Mouse (Mus musculus) embryonic stem cell, embryonic (primary cell): ENCODE measurements around the gene Gabarapl2.

ENCODE experiments used
- CTCF ChIA-PET, 4 experiments: fragments of 300-600 bp in 2 of 4; fragments of 350-600 bp in 2 of 4; sonication (Branson Sonifier 250); formaldehyde crosslinking; loops; one replicate each; lab custom pipeline; 2022; ENCODE audit warnings: inconsistent platforms in 2 of 4; lab: Charles Lee
- POLR2A ChIA-PET, 4 experiments: fragments of 300-600 bp in 2 of 4; fragments of 350-600 bp in 2 of 4; sonication (Branson Sonifier 250); formaldehyde crosslinking; loops; one replicate each; lab custom pipeline; 2022; ENCODE audit warnings: antibody characterized with exemption in 4 of 4, inconsistent platforms in 1 of 4; lab: Charles Lee

Gene Gabarapl2

DNA sequence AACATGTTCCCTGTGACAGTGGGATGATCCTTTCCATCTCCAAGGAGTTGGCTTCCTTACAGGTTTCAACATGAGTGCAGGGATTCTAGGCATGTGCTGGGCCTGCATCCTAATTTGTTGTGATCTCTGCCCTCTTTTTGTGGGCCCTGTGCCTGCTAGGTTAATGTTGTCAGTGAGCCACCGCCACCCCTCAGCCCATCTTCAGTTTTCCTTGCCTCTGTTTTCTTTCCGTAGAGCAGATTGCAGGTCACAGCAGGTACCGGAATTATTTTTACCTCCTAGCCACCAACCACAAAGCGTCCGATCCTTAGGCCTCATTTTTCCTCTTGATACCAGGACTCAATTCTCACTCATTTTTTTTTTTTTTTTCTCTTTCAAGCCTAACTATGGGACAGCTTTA is 11.4 kb downstream of the Gabarapl2 start:
- POLR2A ChIA-PET = interaction anchor here (1.2 to 6.1 kb wide), 9 partner anchors 10 to 26 kb away, joined by 3 to 53 read pairs (median 7); partner anchors contain the start of genes Gabarapl2 (in 3 of the 4) and Tmem231 (in 1 of the 4)
- CTCF ChIA-PET = interaction anchor here in 1 of 4 experiments (0.7 kb wide), 1 partner anchor 22 kb away, joined by 3 read pairs; no protein-coding TSS in a partner anchor

DNA sequence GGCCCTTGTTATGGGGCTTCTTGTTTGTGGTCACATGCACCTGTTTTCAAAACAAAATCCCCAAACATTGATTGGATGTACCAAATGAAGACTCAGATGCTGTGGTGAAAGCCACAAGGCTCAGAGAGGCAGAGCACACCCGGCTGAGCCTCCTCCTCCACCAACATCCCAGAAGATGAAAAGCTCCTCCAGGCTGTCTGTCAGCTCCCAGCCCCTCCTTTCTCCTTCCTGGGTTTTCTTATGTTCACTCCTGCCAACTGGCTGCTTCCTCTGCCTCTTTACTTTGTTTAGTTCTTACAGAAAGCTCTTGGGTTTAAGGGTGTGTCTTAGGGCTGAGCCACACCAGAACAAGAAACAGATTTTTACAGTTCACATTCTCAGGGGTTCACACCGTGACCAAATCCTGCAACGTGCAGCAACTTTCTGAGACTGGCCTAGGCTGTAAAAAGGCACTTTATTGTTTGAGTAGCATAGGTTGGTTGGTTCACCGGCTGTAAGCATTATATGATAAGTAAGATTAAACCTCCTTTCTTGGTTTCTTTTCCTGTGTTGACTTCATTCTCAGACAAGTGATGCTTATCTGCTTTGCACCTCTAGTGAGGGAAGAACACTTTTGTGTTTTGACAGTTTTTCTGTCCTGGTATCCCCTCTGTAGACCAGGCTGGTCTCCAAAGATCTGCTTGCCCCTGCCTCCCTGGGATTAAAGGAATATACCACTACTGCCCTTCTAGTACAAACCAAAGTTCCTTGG is 14.5 kb downstream of the Gabarapl2 start:
- POLR2A ChIA-PET = interaction anchor here (0.6 to 5.6 kb wide), 19 partner anchors 8 to 84 kb away, joined by 3 to 19 read pairs (median 4); partner anchors contain the start of gene Tmem231 (in 1 of the 4)

DNA sequence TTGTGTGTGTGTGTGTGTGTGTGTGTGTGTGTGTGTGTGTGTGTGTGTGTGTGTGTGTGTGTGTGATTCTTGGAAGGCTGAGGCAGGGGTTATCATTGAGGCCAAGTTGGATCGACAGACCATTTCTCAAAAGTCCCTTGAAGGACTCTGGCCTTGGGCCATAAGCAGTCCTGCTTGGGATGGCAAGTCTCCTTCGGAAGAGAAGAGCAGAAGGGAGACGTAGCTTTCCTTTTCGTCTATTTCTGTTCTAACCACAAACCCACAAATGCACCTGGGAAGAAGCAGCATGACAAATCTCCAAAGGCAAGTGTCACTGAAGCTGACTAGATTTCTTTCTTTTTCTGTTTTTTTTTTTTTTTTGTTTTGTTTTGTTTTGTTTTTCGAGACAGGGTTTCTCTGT is 15.4 kb downstream of the Gabarapl2 start:
- POLR2A ChIA-PET = interaction anchor here in 3 of 4 experiments (0.7 to 5.6 kb wide), 12 partner anchors 9 to 33 kb away, joined by 3 to 19 read pairs (median 4); no protein-coding TSS in a partner anchor
- CTCF ChIA-PET = interaction anchor here in 2 of 4 experiments (0.6 to 0.7 kb wide), 2 partner anchors 8 to 20 kb away, joined by 3 to 4 read pairs; no protein-coding TSS in a partner anchor

More for the DNA sequence above, 14.5 kb downstream of the Gabarapl2 start:
- CTCF ChIA-PET = interaction anchor here in 1 of 4 experiments (0.8 kb wide), 1 partner anchor 15 kb away, joined by 4 read pairs; no protein-coding TSS in a partner anchor

DNA sequence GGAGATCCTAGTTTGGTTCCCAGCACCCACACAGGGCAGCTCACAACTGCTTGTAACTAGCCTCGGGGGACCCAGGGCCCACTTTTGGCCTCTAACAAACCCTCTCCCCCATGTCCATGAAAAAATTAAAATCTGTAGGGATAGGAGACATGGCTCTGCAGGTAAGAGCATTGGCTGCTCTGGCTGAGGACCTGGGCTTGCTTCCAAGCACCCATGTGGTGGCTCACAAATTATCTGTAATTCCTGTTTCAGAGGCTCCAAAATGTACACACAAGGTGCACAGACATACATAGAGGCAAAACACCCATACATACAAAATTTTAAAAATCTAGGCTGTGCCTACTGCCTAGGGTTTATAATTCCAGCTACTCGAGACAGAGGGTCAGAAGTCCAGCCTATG is 16.7 kb downstream of the Gabarapl2 start:
- ChIA-PET POLR2A (interaction anchor here (0.7 to 5.6 kb wide), 12 partner anchors 9 to 32 kb away, joined by 3 to 19 read pairs (median 4); partner anchors contain the start of gene Gabarapl2 (in 2 of the 4)), CTCF (interaction anchor here in 1 of 4 experiments (1.4 kb wide), 1 partner anchor 78 kb away, joined by 3 read pairs; no protein-coding TSS in a partner anchor)

DNA sequence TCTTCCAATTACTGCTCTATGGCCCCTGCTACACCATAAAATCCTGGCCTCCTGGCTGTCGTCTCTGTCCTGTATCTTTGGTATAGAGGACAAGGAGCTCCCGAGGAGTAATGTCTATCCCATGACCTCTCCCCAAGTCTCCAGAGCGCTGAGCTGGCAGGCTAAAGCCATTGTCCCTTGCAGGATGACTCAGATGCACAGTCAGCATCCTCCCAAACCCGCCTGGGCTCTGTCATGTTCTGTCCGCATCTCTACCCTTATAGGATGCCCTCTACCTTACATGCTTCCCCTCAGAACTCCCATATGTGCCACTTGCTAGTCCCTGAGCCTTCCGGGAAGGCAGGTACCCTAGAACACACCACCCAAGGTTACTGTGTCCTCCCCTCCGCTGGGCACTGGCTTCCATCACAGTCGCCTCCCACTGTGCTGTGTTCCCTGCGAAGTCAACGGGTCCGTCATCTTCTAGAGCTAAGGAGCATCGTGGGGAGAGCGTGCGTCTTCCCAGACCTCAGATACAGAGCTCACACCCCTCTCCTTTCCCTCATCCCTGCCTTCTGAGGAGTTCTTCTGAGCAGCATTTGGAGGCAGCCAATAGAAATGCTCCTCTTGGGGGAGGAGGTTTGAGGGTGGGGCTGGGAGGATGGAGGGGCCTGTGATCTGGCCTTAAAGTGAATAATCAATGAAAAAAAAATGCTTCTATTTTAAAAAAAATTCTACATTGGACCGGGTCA is 20.3 kb downstream of the Gabarapl2 start:
- POLR2A ChIA-PET = interaction anchor here (0.5 to 9.4 kb wide), 14 partner anchors 8 to 319 kb away, joined by 3 to 112 read pairs (median 6); partner anchors contain the start of genes Gabarapl2 (in 2 of the 4) and Tmem231 (in 1 of the 4)
- CTCF ChIA-PET = no interaction called here

DNA sequence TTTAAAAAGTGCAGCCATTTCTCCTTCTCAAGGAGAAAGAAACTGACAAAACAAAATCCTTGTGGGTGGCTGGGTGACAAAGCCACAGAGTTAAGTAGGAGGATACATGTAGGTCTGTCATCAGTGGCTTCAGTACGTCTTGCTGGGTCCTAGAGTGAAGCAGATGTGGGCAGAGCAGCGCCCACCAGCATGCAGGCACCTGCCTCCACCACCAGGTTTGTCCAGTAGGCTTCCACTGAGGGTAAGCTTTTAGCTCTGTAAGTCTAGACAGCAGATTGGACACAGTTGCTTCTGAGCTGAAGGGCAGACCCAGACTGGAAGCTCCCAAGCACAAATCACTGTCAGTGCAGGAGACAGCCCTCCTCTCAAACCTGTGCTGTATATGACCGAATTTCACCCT is 20.8 kb downstream of the Gabarapl2 start:
- POLR2A ChIA-PET = interaction anchor here (1.0 to 9.4 kb wide), 12 partner anchors 8 to 29 kb away, joined by 3 to 112 read pairs (median 6); partner anchors contain the start of gene Gabarapl2 (in 2 of the 4)
- CTCF ChIA-PET = no interaction called here

DNA sequence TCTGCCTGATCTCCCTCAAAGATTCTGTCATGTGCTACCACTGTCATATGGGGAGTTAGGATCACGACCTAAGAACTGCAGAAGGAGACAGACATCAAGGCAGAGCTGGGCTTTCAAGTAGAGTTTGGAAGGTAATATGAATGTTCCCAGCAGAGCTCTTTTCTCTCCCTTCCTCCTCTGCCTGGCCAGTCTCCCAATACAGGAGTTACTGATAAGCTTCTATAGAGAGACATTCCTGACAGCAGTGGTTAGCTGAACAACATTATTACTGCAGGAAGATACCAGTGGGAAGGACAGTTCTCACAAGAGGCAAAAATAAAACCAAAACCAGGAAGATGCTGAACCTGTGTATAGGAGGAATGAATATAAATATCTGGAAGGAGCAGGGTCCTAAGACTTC is 22.1 kb downstream of the Gabarapl2 start:
- ChIA-PET POLR2A (interaction anchor here (0.5 to 9.4 kb wide), 27 partner anchors 8 to 258 kb away, joined by 3 to 112 read pairs (median 5); partner anchors contain the start of genes Gabarapl2 (in 2 of the 4) and Adat1 (in 1 of the 4)), CTCF (interaction anchor here in 1 of 4 experiments (0.6 kb wide), 1 partner anchor 982 kb away, joined by 8 read pairs; no protein-coding TSS in a partner anchor)

DNA sequence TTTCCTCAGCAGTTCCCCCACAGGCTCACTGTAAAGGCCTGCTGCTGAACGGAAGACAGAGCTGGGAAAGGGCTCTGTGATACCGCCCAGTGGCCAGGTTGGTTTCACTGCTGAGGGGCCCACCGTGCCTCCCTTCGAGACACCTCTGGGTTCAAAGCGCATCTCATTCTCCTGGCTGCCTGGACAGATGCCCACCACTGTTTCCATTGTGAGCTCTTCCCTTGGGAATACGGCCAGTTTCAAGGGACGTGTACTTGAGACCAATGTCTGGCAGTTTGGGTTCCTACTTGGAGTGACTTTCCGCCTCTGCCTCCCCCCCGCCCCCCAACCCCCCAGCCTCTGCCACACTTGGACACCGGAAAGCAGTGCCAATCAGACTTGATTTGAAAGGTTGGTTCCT is 22.6 kb downstream of the Gabarapl2 start:
- ChIA-PET CTCF (interaction anchor here in 1 of 4 experiments (0.6 kb wide), 1 partner anchor 981 kb away, joined by 8 read pairs; no protein-coding TSS in a partner anchor), POLR2A (interaction anchor here (0.6 to 9.4 kb wide), 33 partner anchors 8 to 257 kb away, joined by 3 to 112 read pairs (median 5); partner anchors contain the start of genes Gabarapl2 (in 3 of the 4) and Adat1 (in 1 of the 4))

DNA sequence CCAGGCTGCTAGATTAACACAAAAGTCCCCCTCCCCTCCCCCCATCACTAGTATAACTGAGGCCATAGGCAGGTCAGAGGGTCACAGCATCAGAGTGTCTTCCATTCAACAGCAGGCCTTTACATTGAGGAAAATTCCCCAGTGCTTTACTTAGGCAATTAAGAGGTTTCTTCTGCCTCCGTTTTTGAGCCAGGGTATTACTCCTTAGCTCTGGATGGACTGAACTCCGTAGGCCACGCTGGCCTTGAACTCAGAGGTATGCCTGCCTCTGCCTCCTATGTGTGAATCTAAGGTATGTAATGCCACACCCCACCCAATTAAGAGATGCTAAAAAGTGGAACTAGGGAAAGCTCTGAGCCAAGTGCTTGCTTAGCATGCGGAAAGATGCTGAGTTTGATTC is 23.0 kb downstream of the Gabarapl2 start:
- CTCF ChIA-PET = no interaction called here
- POLR2A ChIA-PET = interaction anchor here (0.6 to 9.4 kb wide), 38 partner anchors 8 to 699 kb away, joined by 3 to 112 read pairs (median 5); partner anchors contain the start of genes Gabarapl2 (in 3 of the 4), Adat1 (in 1 of the 4), Rfwd3 (in 1 of the 4) and Tmem231 (in 1 of the 4)

DNA sequence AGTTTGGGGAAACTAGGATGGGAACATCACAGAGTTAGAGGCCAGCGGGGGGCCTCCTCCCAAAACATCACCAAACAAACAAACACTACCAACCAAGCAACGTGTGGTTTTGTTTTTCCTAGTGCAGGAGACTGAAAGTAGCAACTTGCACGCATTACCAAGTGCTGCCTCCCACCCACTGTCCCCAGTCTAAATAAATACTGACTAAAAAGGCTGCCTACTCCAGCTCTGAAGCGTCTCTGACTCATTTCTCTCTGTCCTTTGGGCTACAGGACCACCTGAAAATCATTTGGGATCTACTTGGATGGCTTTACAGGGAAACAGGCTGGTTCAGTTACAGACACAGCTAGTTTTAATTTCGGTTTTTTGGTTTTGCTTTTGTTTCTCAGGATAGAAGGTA is 23.8 kb downstream of the Gabarapl2 start:
- POLR2A ChIA-PET = interaction anchor here (0.5 to 9.4 kb wide), 59 partner anchors 8 to 700 kb away, joined by 3 to 112 read pairs (median 4); partner anchors contain the start of genes Gabarapl2 (in 3 of the 4), Tmem231 (in 3 of the 4), Adat1 (in 1 of the 4) and Chst5 (in 1 of the 4)
- CTCF ChIA-PET = interaction anchor here (0.6 to 1.1 kb wide), 10 partner anchors 21 to 584 kb away, joined by 3 to 25 read pairs (median 4); no protein-coding TSS in a partner anchor

DNA sequence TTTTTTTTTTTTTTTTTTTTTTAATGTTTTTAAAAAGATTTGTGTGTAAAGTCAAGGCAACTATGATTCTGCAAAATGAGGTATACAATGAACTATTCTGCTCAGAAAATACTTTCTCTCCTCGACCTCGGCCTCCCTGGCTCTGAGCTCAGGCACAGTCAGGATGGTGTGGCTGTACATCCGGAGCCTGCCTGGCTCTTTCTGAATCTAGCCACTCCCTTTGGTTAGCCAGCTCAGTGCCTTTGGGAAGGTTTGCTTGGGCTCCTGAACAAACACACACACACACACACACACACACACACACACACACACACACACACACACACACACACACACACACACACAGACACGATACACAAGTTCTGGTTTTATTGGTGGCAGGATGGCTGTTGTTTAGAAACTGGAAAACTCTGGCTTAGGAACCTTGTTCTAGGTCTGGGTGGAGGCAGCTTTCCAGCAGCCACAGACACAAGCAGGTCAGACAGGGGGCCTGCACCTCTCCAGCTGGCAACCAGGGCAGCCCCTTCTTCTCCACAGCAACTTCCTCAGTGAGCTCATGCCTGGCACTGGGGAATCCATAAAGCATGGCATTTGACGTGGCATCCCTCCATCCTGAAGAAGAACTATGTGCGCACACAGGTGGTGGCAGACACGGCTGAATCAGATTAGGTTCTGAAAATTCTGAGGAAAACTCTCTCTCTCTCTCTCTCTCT is 24.5 kb downstream of the Gabarapl2 start:
- POLR2A ChIA-PET = interaction anchor here (0.5 to 9.4 kb wide), 66 partner anchors 8 to 665 kb away, joined by 3 to 112 read pairs (median 4); partner anchors contain the start of genes Gabarapl2 (in 3 of the 4), Tmem231 (in 3 of the 4), Adat1 (in 1 of the 4) and Chst5 (in 1 of the 4)
- CTCF ChIA-PET = interaction anchor here (0.6 to 1.1 kb wide), 18 partner anchors 21 to 1882 kb away, joined by 3 to 25 read pairs (median 4); partner anchors contain the start of gene Rfwd3 (in 1 of the 4)

DNA sequence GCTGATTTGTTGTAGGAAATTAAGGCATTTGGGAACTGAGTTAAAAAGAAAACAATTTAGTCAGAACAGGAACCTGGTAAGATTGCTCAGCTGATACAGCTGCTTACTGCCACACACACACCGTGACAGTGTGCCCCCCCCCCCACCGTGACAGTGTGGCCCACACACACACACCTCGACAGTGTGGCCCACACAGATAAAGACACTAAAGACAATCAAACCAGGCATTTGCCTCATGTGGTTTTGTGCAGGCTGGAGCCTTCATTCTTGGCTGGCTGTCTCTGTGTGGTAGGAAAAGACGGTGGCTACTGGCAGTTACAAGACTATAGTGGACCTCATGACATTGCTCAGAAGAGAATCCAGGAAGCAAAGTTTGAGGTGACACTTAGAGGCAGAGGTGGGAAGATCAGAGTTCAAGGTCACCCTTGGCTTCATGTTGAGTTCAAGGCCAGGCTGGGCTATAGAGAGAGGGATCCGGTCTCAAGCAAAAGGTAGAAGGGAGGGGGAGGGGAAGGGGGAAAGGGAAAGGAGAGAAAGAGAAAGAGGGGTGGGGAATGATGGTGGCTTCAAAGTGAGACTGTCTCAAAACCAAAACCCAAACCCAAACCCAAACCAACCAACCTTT is 26.9 kb downstream of the Gabarapl2 start:
- CTCF ChIA-PET = no interaction called here
- POLR2A ChIA-PET = interaction anchor here (0.7 to 9.4 kb wide), 23 partner anchors 9 to 115 kb away, joined by 3 to 112 read pairs (median 5); partner anchors contain the start of genes Adat1 (in 2 of the 4), Gabarapl2 (in 2 of the 4) and Tmem231 (in 2 of the 4)

DNA sequence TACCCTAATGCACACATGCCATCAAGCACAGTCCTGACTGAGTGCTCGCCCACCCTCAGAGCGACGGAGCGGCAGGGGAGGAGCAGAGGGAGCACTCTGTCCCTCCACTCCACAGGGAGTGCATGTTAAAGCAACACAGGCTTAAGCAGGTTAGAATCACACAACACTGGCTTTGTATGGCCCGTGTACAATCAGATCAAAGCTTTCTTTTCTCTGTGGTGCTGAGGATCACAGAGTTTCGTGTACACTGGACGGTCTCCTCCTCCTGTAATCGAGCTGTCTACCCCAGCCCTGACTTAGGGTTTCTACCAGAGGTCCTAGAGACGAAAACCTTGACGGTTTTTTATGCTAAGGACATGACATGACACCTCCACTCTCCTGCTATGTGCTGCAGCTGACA is 28.0 kb downstream of the Gabarapl2 start:
- CTCF ChIA-PET = interaction anchor here in 3 of 4 experiments (0.6 to 1.4 kb wide), 5 partner anchors 14 to 433 kb away, joined by 3 to 5 read pairs (median 3); partner anchors contain the start of gene Znrf1 (in 1 of the 3)
- POLR2A ChIA-PET = interaction anchor here (0.7 to 9.4 kb wide), 34 partner anchors 8 to 447 kb away, joined by 3 to 112 read pairs (median 5); partner anchors contain the start of genes Gabarapl2 (in 2 of the 4), Tmem231 (in 2 of the 4), Adat1 (in 1 of the 4) and Kars (in 1 of the 4)

DNA sequence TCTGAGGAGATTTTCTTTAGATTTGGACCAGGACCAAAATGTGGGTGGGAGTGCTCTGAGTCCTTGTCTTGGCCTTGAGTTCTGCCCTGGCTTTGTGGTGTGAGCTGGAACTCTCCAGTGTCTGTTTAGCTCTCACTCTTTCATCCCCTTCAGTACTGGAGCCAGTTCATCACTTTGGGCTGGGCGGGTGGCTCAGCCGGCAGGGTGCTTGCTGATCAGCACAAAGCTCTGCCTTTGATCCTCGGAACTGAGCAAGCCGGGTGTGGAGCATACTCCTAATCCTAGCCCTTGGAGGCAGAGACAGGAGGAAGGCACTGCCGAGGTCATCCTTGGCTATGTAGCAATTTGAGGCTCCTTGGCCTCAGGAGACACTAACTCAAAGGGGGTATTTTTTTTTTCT is 28.5 kb downstream of the Gabarapl2 start:
- POLR2A ChIA-PET = interaction anchor here (0.7 to 9.4 kb wide), 29 partner anchors 8 to 447 kb away, joined by 3 to 112 read pairs (median 5); partner anchors contain the start of genes Gabarapl2 (in 2 of the 4), Tmem231 (in 2 of the 4), Adat1 (in 1 of the 4) and Kars (in 1 of the 4)
- CTCF ChIA-PET = interaction anchor here (0.6 to 1.4 kb wide), 10 partner anchors 9 to 433 kb away, joined by 3 to 12 read pairs (median 3); partner anchors contain the start of gene Znrf1 (in 1 of the 4)

DNA sequence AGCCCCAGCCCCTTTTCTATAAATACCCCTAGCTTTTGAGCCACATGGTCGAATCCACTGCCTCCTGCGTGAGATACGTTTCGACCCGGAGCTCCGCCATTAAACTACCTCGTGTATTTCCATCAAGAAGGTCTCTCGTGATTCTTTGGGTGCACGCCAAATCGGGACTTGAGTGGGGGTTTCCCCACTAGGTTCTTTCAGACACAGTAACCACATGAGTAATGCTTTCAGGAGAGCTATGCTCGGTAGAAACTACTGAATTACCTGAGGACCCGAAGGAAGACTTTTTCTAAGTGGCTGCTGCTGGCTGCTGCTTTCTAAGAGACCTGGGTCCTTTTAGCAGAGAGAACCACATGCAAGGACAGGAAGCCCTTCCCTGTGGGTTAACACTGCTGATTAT is 33.6 kb downstream of the Gabarapl2 start:
- ChIA-PET POLR2A (interaction anchor here in 2 of 4 experiments (0.8 to 3.4 kb wide), 6 partner anchors 9 to 42 kb away, joined by 3 to 14 read pairs (median 4); partner anchors contain the start of gene Gabarapl2 (in 1 of the 2)), CTCF (interaction anchor here in 1 of 4 experiments (0.6 kb wide), 1 partner anchor 23 kb away, joined by 3 read pairs; no protein-coding TSS in a partner anchor)
